Mouse (Mus musculus) lung, embryonic 14.5 days (tissue): ENCODE measurements around the gene Zc3hc1. TPM values are rescaled to one million over a fixed set of nuclear protein-coding genes. Genes with fewer than 3 reads are reported as not detected.
"Not testable (repeated sequence)": the region's sequence is repeated elsewhere in the genome, so short reads cannot be mapped to it uniquely, and the experiment has no call there.

Experiments
- ATAC-seq: fragments of 200-750 bp; cut with Nextera tagmentation; 2 replicates; pipeline ENCODE4 v1.8.0; 2017; ENCODE audit warnings: mild to moderate bottlenecking, moderate TSS enrichment, moderate library complexity; ENCODE audit not compliant: insufficient read depth
- DNase-seq: peaks from one replicate; pipeline ENCODE4 v3.0.0-alpha.2; 2015
- H3K27ac ChIP-seq: fragments of 300-500 bp; sonication (generic); 2 replicates; pipeline ENCODE4 v1.5.1; 2014; ENCODE audit warnings: low read depth, mild to moderate bottlenecking, moderate library complexity
- H3K27me3 ChIP-seq: fragments of 300-500 bp; sonication (generic); 2 replicates; pipeline ENCODE4 v1.6.1; 2014; ENCODE audit warnings: low read length, control low read depth; ENCODE audit not compliant: insufficient read depth
- H3K36me3 ChIP-seq: fragments of 300-500 bp; sonication (generic); 2 replicates; pipeline ENCODE4 v1.6.1; 2014; ENCODE audit warnings: control low read depth; ENCODE audit not compliant: insufficient read depth
- H3K4me1 ChIP-seq: fragments of 300-500 bp; sonication (generic); 2 replicates; pipeline ENCODE4 v1.6.1; 2014; ENCODE audit warnings: antibody characterized with exemption, control low read depth; ENCODE audit not compliant: insufficient read depth
- H3K4me2 ChIP-seq: fragments of 300-500 bp; sonication (generic); 2 replicates; pipeline ENCODE4 v1.6.1; 2014; ENCODE audit warnings: mild to moderate bottlenecking
- H3K4me3 ChIP-seq: fragments of 300-500 bp; sonication (generic); 2 replicates; pipeline ENCODE4 v1.5.1; 2014; ENCODE audit warnings: low read depth, low read length
- H3K9ac ChIP-seq: fragments of 300-500 bp; sonication (generic); 2 replicates; pipeline ENCODE4 v1.6.1; 2014
- H3K9me3 ChIP-seq: fragments of 300-500 bp; sonication (generic); 2 replicates; pipeline ENCODE4 v1.6.1; 2016; ENCODE audit warnings: low read depth, low read length, control low read depth
- CTCF ChIP-seq: IDR thresholded peaks from 2 replicates; pipeline ENCODE4 v1.5.1; 2016; ENCODE audit warnings: antibody characterized with exemption, low read depth
- WGBS: fragments of 180-500 bp; shearing (Covaris S2); extraction: QIAGEN DNeasy Blood & Tissue Kit; methylation state at CpG from one replicate; pipeline ENCODE4 v1.1.7; 2014; 5-methylcytosine and 5-hydroxymethylcytosine counted together
- polyA plus RNA-seq: library from polyadenylated mRNA; unstranded; fragments of >200 nt; fragmentation: Nextera tagmentation; extraction: Ambion mirVana; gene quantifications from 2 replicates; pipeline ENCODE4 v1.2.1, GENCODE M21; 2014

Zc3hc1 gene
- polyA plus RNA-seq, 1 experiment from 2014 or later = 66.9 TPM

GRCm38 (mm10) chr6:30401308-30402015, 10.6 kb upstream of the Zc3hc1 start, which contains the start of gene Klhdc10:
Gene Klhdc10 (plus strand): TSS chr6:30401868.
- Histone ChIP-seq H3K9me3 (no peaks in the 10 kb centered on the region), H3K9ac (peak within 1 kb of the TSS; percentile 88), H3K36me3 (no peaks in the 10 kb centered on the region), H3K27me3 (no peaks in the 10 kb centered on the region), H3K4me3 (peak within 1 kb of the TSS; percentile 99), H3K4me1 (no peaks in the 10 kb centered on the region), H3K27ac (peak within 1 kb of the TSS; percentile 98), H3K4me2 (peak within 1 kb of the TSS; percentile 70)
- no peak for TF ChIP-seq CTCF
- ATAC-seq = peak; percentile 100
- DNase-seq = peak; percentile 99
- WGBS = 0% methylated on average over 41 of the region's 41 CpGs

GRCm38 (mm10) chr6:30400716-30401115, 9.9 kb upstream of the Zc3hc1 start:
- H3K4me1 ChIP-seq = no peaks in the 10 kb centered on the region
- peak overlapping the region; percentile 70 for H3K4me2 ChIP-seq
- peak overlapping the region; percentile 98 for H3K27ac ChIP-seq
- H3K9ac ChIP-seq = peak overlapping the region; percentile 69
- WGBS = 2% methylated on average over 7 of the region's 7 CpGs
- TF ChIP-seq CTCF = no peak
- no peak for ATAC-seq
- H3K27me3 ChIP-seq = no peaks in the 10 kb centered on the region
- peak; percentile 75 for DNase-seq
- H3K4me3 ChIP-seq = peak overlapping the region; percentile 99
- no peaks in the 10 kb centered on the region for H3K36me3 ChIP-seq
- H3K9me3 ChIP-seq = no peaks in the 10 kb centered on the region

- Histone ChIP-seq H3K4me2 (peak overlapping the region; percentile 70; the same call in 1 of the 2 replicates), H3K9me3 (no peaks in the 10 kb centered on the region), H3K27me3 (no peaks in the 10 kb centered on the region), H3K27ac (peak overlapping the region; percentile 98), H3K4me3 (no peak overlapping the region), H3K36me3 (no peaks in the 10 kb centered on the region), H3K9ac (no peak overlapping the region), H3K4me1 (no peaks in the 10 kb centered on the region)
- TF ChIP-seq CTCF = no peak
- no peak for ATAC-seq
- WGBS = 74% methylated on average over 5 of the region's 5 CpGs
- no peak for DNase-seq
Measured at GRCm38 (mm10) chr6:30400146-30400545, 9.3 kb upstream of the Zc3hc1 start.

- Histone ChIP-seq H3K4me1 (no peaks in the 10 kb centered on the region), H3K4me2 (no peak overlapping the region), H3K9me3 (no peaks in the 10 kb centered on the region), H3K9ac (no peak overlapping the region), H3K36me3 (peaks cover 4% of the 10 kb centered on the region; the same call in 1 of the 2 replicates), H3K27me3 (no peaks in the 10 kb centered on the region), H3K27ac (no peak overlapping the region), H3K4me3 (no peak overlapping the region)
- ATAC-seq (no peak), DNase-seq (no peak)
- 84% methylated on average over 7 of the region's 7 CpGs for WGBS
- no peak for TF ChIP-seq CTCF
Measured at GRCm38 (mm10) chr6:30391996-30392395, 1.2 kb upstream of the Zc3hc1 start.

DNA sequence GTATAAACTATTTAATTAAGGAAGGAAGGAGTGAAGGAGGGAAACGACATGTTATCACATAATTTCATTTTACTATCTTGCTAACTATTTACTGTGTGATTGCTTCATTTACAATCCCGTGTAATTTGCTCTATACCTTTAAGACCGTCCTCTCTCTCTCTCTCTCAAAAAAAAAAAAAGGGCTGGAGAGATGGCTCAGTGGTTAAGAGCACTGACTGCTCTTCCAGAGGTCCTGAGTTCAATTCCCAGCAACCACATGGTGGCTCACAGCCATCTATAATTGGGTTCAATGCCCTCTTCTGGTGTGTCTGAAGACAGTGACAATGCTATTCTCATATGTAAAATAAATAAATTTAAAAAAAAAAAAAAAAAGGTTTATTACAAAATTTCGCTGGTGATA, 557 bp downstream of the Zc3hc1 start:
- H3K4me2 ChIP-seq = peak overlapping the region; percentile 58
- not testable (repeated sequence) for H3K4me1 ChIP-seq, DNase-seq, H3K27ac ChIP-seq, H3K9me3 ChIP-seq, H3K27me3 ChIP-seq
- peak overlapping the region; percentile 82 for H3K9ac ChIP-seq
- peak; percentile 19; the same call in 1 of the 2 replicates for ATAC-seq
- peak overlapping the region; percentile 80 for H3K4me3 ChIP-seq
- WGBS = 15% methylated on average over 4 of the region's 4 CpGs
- H3K36me3 ChIP-seq = peaks cover 20% of the 10 kb centered on the region

- Histone ChIP-seq H3K9ac (no peak overlapping the region), H3K27me3 (no peaks in the 10 kb centered on the region), H3K4me3 (no peak overlapping the region), H3K9me3 (no peaks in the 10 kb centered on the region), H3K36me3 (peaks cover 82% of the 10 kb centered on the region), H3K4me1 (no peaks in the 10 kb centered on the region), H3K4me2 (no peak overlapping the region), H3K27ac (no peak overlapping the region)
- ATAC-seq (no peak), DNase-seq (peak; percentile 67)
- 62% methylated on average over 3 of the region's 3 CpGs for WGBS
- TF ChIP-seq CTCF = peak; percentile 37; the same call in 1 of the 2 replicates
Measured at GRCm38 (mm10) chr6:30381116-30381515, 9.7 kb downstream of the Zc3hc1 start.

GRCm38 (mm10) chr6:30375791-30376190, 15.0 kb downstream of the Zc3hc1 start:
- no peaks in the 10 kb centered on the region for H3K4me1 ChIP-seq
- peaks cover 84% of the 10 kb centered on the region for H3K36me3 ChIP-seq
- WGBS = 68% methylated on average over 1 of the region's 1 CpGs
- H3K9me3 ChIP-seq = no peaks in the 10 kb centered on the region
- H3K27ac ChIP-seq = no peak overlapping the region
- no peak overlapping the region for H3K4me2 ChIP-seq
- H3K9ac ChIP-seq = no peak overlapping the region
- peak; percentile 48 for DNase-seq
- ATAC-seq = no peak
- H3K27me3 ChIP-seq = no peaks in the 10 kb centered on the region
- TF ChIP-seq CTCF = no peak
- H3K4me3 ChIP-seq = no peak overlapping the region
